Mouse (Mus musculus): ENCODE results near the gene H2afy2. TPM values are rescaled to one million over a fixed set of nuclear protein-coding genes. Genes with fewer than 3 reads are reported as not detected.

The H2afy2 gene
- polyA plus RNA-seq, 1 experiment from 2014 or later = 235 TPM

DNA sequence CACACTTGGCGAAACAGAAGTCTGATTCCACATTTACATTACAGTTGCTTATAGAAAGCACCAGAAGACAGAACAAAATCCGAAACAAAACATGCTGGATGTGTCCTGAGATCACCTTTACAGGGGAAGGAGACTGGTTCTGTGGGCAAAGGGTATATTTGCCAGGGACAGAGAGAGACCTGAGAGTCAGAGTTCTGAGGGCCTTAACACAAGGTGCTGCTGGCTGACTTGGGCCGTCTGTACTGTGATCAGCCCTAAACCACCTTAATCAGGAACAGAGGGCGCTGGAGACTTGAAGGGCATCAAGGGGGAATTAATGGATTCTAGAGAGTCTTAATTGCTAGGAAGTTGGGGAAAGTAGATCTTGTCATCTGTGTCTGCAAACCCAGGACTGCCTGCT, 90.4 kb downstream of the H2afy2 start:
- Histone ChIP-seq H3K4me2 (replicated peaks; ENCODE audit: low read depth, low read length) (no peak overlapping the region), H3K36me3 (ENCODE audit: control insufficient read depth, insufficient read depth, low read length) (peaks cover 2% of the 10 kb centered on the region; the same call in 1 of the 2 replicates), H3K4me3 (ENCODE audit: low read depth, low read length) (no peak overlapping the region), H3K9me3 (ENCODE audit: control insufficient read depth, low read length) (no peaks in the 10 kb centered on the region), H3K27me3 (ENCODE audit: control insufficient read depth, insufficient read depth, low read length) (no peaks in the 10 kb centered on the region), H3K4me1 (replicated peaks; ENCODE audit: control insufficient read depth, insufficient read depth, low read length) (peaks cover 12% of the 10 kb centered on the region), H3K27ac (ENCODE audit: low read depth, low read length) (no peak overlapping the region), H3K9ac (ENCODE audit: low read depth, low read length) (no peak overlapping the region)
- no peak for ATAC-seq (ENCODE audit: low FRiP score)
- 74% methylated on average over 4 of the region's 4 CpGs for WGBS
- DNase-seq (ENCODE audit: low spot score) = no peak

DNA sequence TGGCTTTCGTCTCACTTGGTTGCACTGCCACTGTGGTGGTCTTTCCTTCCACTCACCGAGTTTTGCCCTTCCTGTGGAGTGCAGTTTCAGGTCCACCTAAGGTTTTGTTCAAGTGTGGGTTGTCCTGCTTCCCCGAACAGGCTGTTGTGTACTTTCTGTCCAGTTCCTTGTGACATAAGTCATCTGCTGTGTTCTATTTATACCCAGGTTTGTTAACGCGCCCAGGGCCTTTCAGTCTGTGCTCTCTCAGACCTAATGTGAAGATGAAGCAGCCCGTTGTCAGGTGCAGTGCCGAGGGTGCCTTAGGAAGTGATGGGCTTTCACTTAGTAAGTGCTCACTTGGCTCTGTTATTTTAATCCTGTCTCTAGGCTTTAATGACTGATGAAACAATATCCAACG, 94.5 kb downstream of the H2afy2 start:
- ATAC-seq (ENCODE audit: low FRiP score) (no peak), DNase-seq (ENCODE audit: low spot score) (no peak)
- no peaks in the 10 kb centered on the region for H3K9me3 ChIP-seq (ENCODE audit: control insufficient read depth, low read length)
- peaks cover 6% of the 10 kb centered on the region; the same call in 1 of the 2 replicates for H3K36me3 ChIP-seq (ENCODE audit: control insufficient read depth, insufficient read depth, low read length)
- no peaks in the 10 kb centered on the region for H3K4me1 ChIP-seq (replicated peaks; ENCODE audit: control insufficient read depth, insufficient read depth, low read length)
- no peaks in the 10 kb centered on the region for H3K27me3 ChIP-seq (ENCODE audit: control insufficient read depth, insufficient read depth, low read length)
- H3K27ac ChIP-seq (ENCODE audit: low read depth, low read length) = no peak overlapping the region
- no peak overlapping the region for H3K4me3 ChIP-seq (ENCODE audit: low read depth, low read length)
- WGBS = 91% methylated on average over 8 of the region's 8 CpGs
- H3K4me2 ChIP-seq (replicated peaks; ENCODE audit: low read depth, low read length) = no peak overlapping the region
- H3K9ac ChIP-seq (ENCODE audit: low read depth, low read length) = no peak overlapping the region

Other genes with a start within 250 kb of the H2afy2 start
- gene Npffr1, start 188.7 kb downstream of the H2afy2 start, polyA plus RNA-seq (2014; fragmentation: Nextera tagmentation; extraction: Ambion mirVana) = 0.11 and 0.13 TPM in 2 replicates
- 276 and 297 TPM in 2 replicates for gene Ppa1, start 135.6 kb downstream of the H2afy2 start, polyA plus RNA-seq (2014; fragmentation: Nextera tagmentation; extraction: Ambion mirVana)
- gene Sar1a, start 103.8 kb downstream of the H2afy2 start, polyA plus RNA-seq (2014; fragmentation: Nextera tagmentation; extraction: Ambion mirVana) = 246 and 248 TPM in 2 replicates
- 29.6 and 30.7 TPM in 2 replicates for gene Tysnd1, start 88.6 kb downstream of the H2afy2 start, polyA plus RNA-seq (2014; fragmentation: Nextera tagmentation; extraction: Ambion mirVana)
- 5.0 and 6.1 TPM in 2 replicates for gene Aifm2, start 68.9 kb downstream of the H2afy2 start, polyA plus RNA-seq (2014; fragmentation: Nextera tagmentation; extraction: Ambion mirVana)
- 1.5 and 1.9 TPM in 2 replicates for gene Col13a1, start 195.0 kb upstream of the H2afy2 start, polyA plus RNA-seq (2014; fragmentation: Nextera tagmentation; extraction: Ambion mirVana)